Mouse (Mus musculus): ENCODE results near the gene Nfkbib.
A peak's percentile ranks its signal among the peaks of the same experiment; 100 is the strongest.

The Nfkbib gene

GRCm38 (mm10) chr7:28801451-28801850, 34.1 kb upstream of the Nfkbib start:
- DNase-seq (ENCODE audit: extremely low read depth, low read depth), result no peak

- DNase-seq (ENCODE audit: extremely low read depth, low read depth), result no peak
These were observed 32.7 kb upstream of the Nfkbib start for GRCm38 (mm10) chr7:28799994-28800393.

- DNase-seq (ENCODE audit: extremely low read depth, low read depth), result no peak
These were observed 29.3 kb upstream of the Nfkbib start for GRCm38 (mm10) chr7:28796562-28796975.

- no peak for DNase-seq (ENCODE audit: extremely low read depth, low read depth)
These were observed 28.5 kb upstream of the Nfkbib start for GRCm38 (mm10) chr7:28795832-28796231.

- no peak for DNase-seq (ENCODE audit: extremely low read depth, low read depth)
These were observed 27.2 kb upstream of the Nfkbib start for GRCm38 (mm10) chr7:28794496-28794895.

GRCm38 (mm10) chr7:28793834-28794233, 26.5 kb upstream of the Nfkbib start:
- peak; percentile 64 for DNase-seq (ENCODE audit: extremely low read depth, low read depth)

- DNase-seq (ENCODE audit: extremely low read depth, low read depth), result no peak
These were observed 25.3 kb upstream of the Nfkbib start for GRCm38 (mm10) chr7:28792391-28793185.

GRCm38 (mm10) chr7:28791706-28792105, 24.4 kb upstream of the Nfkbib start:
- no peak for DNase-seq (ENCODE audit: extremely low read depth, low read depth)

GRCm38 (mm10) chr7:28790066-28790806, 22.9 kb upstream of the Nfkbib start:
- no peak for DNase-seq (ENCODE audit: extremely low read depth, low read depth)

- no peak for DNase-seq (ENCODE audit: extremely low read depth, low read depth)
These were observed 21.9 kb upstream of the Nfkbib start for GRCm38 (mm10) chr7:28789235-28789634.

GRCm38 (mm10) chr7:28788307-28789195, 21.2 kb upstream of the Nfkbib start, which contains the start of gene Rinl:
Gene Rinl (plus strand): TSS chr7:28788969.
- DNase-seq (ENCODE audit: extremely low read depth, low read depth), result no peak

GRCm38 (mm10) chr7:28787884-28788283, 20.6 kb upstream of the Nfkbib start:
- DNase-seq (ENCODE audit: extremely low read depth, low read depth), result no peak

GRCm38 (mm10) chr7:28785161-28785560, 17.8 kb upstream of the Nfkbib start:
- DNase-seq (ENCODE audit: extremely low read depth, low read depth), result no peak

GRCm38 (mm10) chr7:28781261-28781663, 13.9 kb upstream of the Nfkbib start:
- no peak for DNase-seq (ENCODE audit: extremely low read depth, low read depth)

GRCm38 (mm10) chr7:28780857-28781256, 13.5 kb upstream of the Nfkbib start:
- no peak for DNase-seq (ENCODE audit: extremely low read depth, low read depth)

GRCm38 (mm10) chr7:28780067-28780658, 12.9 kb upstream of the Nfkbib start:
- DNase-seq (ENCODE audit: extremely low read depth, low read depth), result peak; percentile 64

- no peak for DNase-seq (ENCODE audit: extremely low read depth, low read depth)
These were observed 11.5 kb upstream of the Nfkbib start for GRCm38 (mm10) chr7:28778825-28779224.

GRCm38 (mm10) chr7:28775129-28775528, 7.8 kb upstream of the Nfkbib start:
- DNase-seq (ENCODE audit: extremely low read depth, low read depth), result no peak

GRCm38 (mm10) chr7:28774164-28774563, 6.9 kb upstream of the Nfkbib start:
- no peak for DNase-seq (ENCODE audit: extremely low read depth, low read depth)

GRCm38 (mm10) chr7:28773163-28773562, 5.9 kb upstream of the Nfkbib start:
- DNase-seq (ENCODE audit: extremely low read depth, low read depth), result no peak

- DNase-seq (ENCODE audit: extremely low read depth, low read depth), result no peak
These were observed 4.6 kb upstream of the Nfkbib start for GRCm38 (mm10) chr7:28771867-28772266.

Data from MEL-GATA-1-ER (cell line).